Mouse (Mus musculus): ENCODE measurements around the gene Plscr1. TPM values are rescaled to one million over a fixed set of nuclear protein-coding genes. Genes with fewer than 3 reads are reported as not detected.

Gene Plscr1
- polyA plus RNA-seq, 1 experiment from 2014 or later = 10.4 TPM

DNA sequence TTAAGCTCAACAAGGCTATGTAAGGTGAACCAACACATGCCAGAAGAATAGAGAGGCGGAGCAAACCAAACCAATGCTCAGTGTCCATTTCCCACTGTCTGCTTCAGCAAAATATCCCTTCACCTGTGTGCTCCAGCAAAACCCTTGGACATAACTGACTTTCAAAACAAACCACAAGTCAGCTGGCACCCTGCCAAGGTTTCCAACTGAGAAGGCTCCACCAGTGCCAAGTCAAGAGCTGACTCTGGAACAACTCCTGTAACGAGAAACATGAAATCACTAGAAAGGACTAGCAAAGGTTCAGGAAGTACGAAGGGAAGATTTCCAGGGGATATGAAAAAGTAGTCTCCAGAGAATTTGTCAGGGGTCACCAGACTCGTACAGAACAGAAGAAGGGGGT lies 21.4 kb downstream of the Plscr1 start:
- no peak overlapping the region for H3K9ac ChIP-seq (ENCODE audit: low read depth, low read length)
- 48% methylated on average over 4 of the region's 4 CpGs for WGBS
- no peaks in the 10 kb centered on the region for H3K9me3 ChIP-seq (ENCODE audit: control insufficient read depth, low read length)
- H3K4me2 ChIP-seq (ENCODE audit: low read length) = no peak overlapping the region
- H3K27me3 ChIP-seq (replicated peaks; ENCODE audit: control insufficient read depth, insufficient read depth, low read length) = no peaks in the 10 kb centered on the region
- no peaks in the 10 kb centered on the region for H3K36me3 ChIP-seq (ENCODE audit: control insufficient read depth, insufficient read depth, low read length)
- no peaks in the 10 kb centered on the region for H3K4me1 ChIP-seq (ENCODE audit: control insufficient read depth, insufficient read depth, low read depth, low read length)
- no peak for ATAC-seq
- H3K27ac ChIP-seq (ENCODE audit: low read depth, low read length) = no peak overlapping the region
- H3K4me3 ChIP-seq (ENCODE audit: low read length) = no peak overlapping the region

DNA sequence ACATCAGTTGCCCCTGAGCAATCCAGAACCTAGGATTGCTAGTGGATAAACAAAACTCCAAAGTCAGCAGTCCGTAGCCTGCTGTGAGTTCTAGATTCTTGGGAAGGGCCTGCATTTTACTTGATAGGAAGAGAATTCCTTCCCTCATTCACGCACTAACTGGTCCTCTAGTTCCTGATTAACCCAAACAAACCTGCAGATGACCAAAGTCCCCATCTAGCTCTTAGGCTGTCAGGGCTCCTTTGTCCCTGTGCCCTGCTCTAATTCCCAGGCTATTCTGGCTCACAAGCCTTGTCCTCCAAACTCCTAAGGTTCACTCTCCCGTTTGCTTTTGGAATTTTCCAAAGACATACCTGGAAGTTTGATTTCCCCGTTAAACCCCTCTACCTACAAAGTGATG lies 23.1 kb downstream of the Plscr1 start:
- Histone ChIP-seq H3K9me3 (ENCODE audit: control insufficient read depth, low read length) (no peaks in the 10 kb centered on the region), H3K9ac (ENCODE audit: low read depth, low read length) (no peak overlapping the region), H3K4me2 (ENCODE audit: low read length) (no peak overlapping the region), H3K36me3 (ENCODE audit: control insufficient read depth, insufficient read depth, low read length) (no peaks in the 10 kb centered on the region), H3K27me3 (replicated peaks; ENCODE audit: control insufficient read depth, insufficient read depth, low read length) (no peaks in the 10 kb centered on the region), H3K4me3 (ENCODE audit: low read length) (no peak overlapping the region), H3K4me1 (ENCODE audit: control insufficient read depth, insufficient read depth, low read depth, low read length) (no peaks in the 10 kb centered on the region), H3K27ac (ENCODE audit: low read depth, low read length) (no peak overlapping the region)
- ATAC-seq = no peak
- WGBS = 90% methylated on average over 4 of the region's 4 CpGs

DNA sequence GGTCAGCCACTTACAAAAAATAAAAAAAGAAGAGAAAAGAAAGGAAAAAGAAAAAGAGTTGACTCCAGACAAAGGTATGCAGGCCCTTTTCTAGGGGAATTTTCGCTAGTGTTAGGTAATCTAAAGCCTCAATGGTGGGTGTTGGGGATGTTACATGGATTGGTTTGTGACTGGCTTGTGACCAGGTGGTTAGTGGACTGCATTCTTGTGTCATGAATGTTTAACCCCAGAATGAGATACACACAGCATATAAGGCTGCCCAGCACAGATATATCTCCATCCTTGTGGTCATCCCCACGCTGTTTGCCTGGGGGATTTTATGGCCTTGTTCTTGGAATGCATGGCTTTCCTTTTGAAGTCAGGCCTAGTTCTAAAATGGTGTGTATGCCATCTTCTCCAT lies 23.7 kb downstream of the Plscr1 start:
- no peaks in the 10 kb centered on the region for H3K27me3 ChIP-seq (replicated peaks; ENCODE audit: control insufficient read depth, insufficient read depth, low read length)
- no peak overlapping the region for H3K27ac ChIP-seq (ENCODE audit: low read depth, low read length)
- H3K4me2 ChIP-seq (ENCODE audit: low read length) = no peak overlapping the region
- H3K9ac ChIP-seq (ENCODE audit: low read depth, low read length) = no peak overlapping the region
- ATAC-seq = no peak
- no peak overlapping the region for H3K4me3 ChIP-seq (ENCODE audit: low read length)
- no peaks in the 10 kb centered on the region for H3K9me3 ChIP-seq (ENCODE audit: control insufficient read depth, low read length)
- 89% methylated on average over 2 of the region's 2 CpGs for WGBS
- H3K36me3 ChIP-seq (ENCODE audit: control insufficient read depth, insufficient read depth, low read length) = no peaks in the 10 kb centered on the region
- no peaks in the 10 kb centered on the region for H3K4me1 ChIP-seq (ENCODE audit: control insufficient read depth, insufficient read depth, low read depth, low read length)

DNA sequence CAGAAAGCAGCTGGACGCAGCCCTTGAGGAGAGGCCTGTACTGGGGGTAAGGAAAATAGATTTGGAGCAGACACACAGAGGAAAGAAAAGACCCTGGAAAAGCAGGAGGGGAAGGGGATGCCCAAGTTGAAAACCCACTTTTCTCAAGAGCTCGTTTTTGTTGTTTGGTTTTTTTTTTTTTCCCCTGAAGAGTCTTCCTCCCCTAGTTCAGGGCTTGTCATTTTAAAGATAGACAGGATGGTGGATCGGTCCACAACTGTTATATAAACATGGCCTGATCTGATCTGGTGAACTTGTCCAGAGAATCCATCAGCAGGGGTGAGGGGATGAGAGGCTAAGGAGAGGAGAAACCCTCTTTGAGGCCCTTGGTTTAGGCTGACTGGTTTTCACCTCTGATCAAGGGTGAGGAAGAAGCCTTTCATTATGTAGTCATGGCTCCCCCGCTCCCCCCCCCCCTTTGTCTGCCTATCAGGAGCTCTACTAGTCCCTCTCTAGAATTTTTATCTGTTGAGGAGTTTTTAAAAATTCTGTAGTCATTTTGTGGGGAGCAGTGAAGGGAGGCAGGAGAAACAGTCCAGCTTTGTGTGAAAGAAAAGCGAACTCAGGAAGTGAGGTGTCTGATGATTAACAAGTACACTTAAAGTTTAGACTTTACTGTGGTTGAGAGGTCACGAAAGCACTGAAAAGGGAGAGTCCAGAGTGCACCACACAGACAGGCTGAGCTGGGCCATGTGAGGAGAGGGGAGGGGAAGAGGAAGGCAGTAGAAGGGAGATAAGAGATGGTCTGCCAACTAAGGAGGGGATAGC lies 24.6 kb downstream of the Plscr1 start:
- no peak for ATAC-seq
- WGBS = 85% methylated on average over 6 of the region's 6 CpGs
- no peaks in the 10 kb centered on the region for H3K36me3 ChIP-seq (ENCODE audit: control insufficient read depth, insufficient read depth, low read length)
- no peak overlapping the region for H3K4me3 ChIP-seq (ENCODE audit: low read length)
- H3K4me2 ChIP-seq (ENCODE audit: low read length) = no peak overlapping the region
- no peak overlapping the region for H3K27ac ChIP-seq (ENCODE audit: low read depth, low read length)
- H3K27me3 ChIP-seq (replicated peaks; ENCODE audit: control insufficient read depth, insufficient read depth, low read length) = no peaks in the 10 kb centered on the region
- no peaks in the 10 kb centered on the region for H3K9me3 ChIP-seq (ENCODE audit: control insufficient read depth, low read length)
- no peaks in the 10 kb centered on the region for H3K4me1 ChIP-seq (ENCODE audit: control insufficient read depth, insufficient read depth, low read depth, low read length)
- no peak overlapping the region for H3K9ac ChIP-seq (ENCODE audit: low read depth, low read length)

DNA sequence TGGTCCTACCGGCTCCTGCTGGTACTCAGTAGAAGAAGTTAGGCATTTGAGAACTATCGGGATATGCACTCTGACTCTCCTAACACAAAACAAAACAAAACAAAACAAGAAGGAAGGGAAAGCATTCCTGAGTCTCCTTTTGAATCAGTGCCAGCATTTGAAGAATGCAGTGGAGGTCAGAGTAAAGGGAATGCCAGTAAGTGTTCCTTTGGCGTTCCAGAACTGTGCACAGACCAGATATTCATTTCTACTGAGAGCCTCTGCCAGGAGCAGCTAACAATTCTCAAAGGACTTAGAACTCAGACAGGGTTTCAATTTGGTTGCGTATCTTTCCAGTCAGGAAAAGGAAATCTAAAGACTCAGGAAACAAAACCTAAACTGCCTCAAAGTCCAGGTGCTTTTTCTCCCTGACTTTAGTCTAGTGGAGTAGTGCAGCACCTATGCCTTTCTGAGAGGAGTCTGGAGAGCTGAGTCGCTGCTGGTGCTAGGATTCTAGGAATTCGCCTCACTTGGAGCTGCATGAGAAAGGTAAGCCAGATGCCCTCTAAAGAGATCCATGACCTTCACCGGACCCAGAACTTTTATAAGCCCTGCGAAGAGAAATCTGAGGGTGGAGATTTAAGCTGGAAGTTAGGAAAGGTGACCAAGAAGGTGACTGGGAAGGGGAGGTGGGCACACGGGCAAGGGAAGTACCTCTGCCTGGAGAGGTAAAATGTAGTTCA lies 26.1 kb downstream of the Plscr1 start, which contains the start of gene Plscr2:
TSS of gene Plscr2 (plus strand) at position 117 of the 722 bp plus-strand sequence.
- Histone ChIP-seq H3K36me3 (ENCODE audit: control insufficient read depth, insufficient read depth, low read length) (no peaks in the 10 kb centered on the region), H3K9me3 (ENCODE audit: control insufficient read depth, low read length) (no peaks in the 10 kb centered on the region), H3K9ac (ENCODE audit: low read depth, low read length) (no peak within 1 kb of the TSS), H3K4me3 (ENCODE audit: low read length) (no peak within 1 kb of the TSS), H3K27ac (ENCODE audit: low read depth, low read length) (no peak within 1 kb of the TSS), H3K4me2 (ENCODE audit: low read length) (no peak within 1 kb of the TSS), H3K4me1 (ENCODE audit: control insufficient read depth, insufficient read depth, low read depth, low read length) (no peaks in the 10 kb centered on the region), H3K27me3 (replicated peaks; ENCODE audit: control insufficient read depth, insufficient read depth, low read length) (no peaks in the 10 kb centered on the region)
- WGBS = 66% methylated on average over 9 of the region's 9 CpGs
- no peak for ATAC-seq

DNA sequence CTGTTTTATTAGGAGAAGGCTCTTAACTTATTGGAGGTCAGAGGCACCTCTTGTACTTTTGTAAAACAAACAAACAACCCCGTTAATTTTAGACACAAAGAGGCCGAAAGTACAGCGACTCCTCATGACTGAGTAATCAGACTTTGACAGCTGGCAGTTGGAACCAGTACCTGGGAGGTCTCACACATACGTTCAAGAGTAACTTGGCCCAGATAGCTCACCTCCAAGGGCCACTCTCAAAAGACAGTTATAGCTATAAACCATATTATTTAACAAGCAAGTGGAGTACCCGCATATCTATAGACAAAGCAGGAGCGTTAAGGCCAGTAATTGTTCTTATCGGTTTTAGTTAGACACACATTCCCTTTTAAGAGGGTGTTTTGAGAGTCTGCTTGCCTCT lies 26.8 kb downstream of the Plscr1 start:
- no peaks in the 10 kb centered on the region for H3K4me1 ChIP-seq (ENCODE audit: control insufficient read depth, insufficient read depth, low read depth, low read length)
- WGBS = 78% methylated on average over 7 of the region's 7 CpGs
- H3K9ac ChIP-seq (ENCODE audit: low read depth, low read length) = no peak overlapping the region
- no peaks in the 10 kb centered on the region for H3K9me3 ChIP-seq (ENCODE audit: control insufficient read depth, low read length)
- H3K4me3 ChIP-seq (ENCODE audit: low read length) = no peak overlapping the region
- no peak overlapping the region for H3K27ac ChIP-seq (ENCODE audit: low read depth, low read length)
- no peaks in the 10 kb centered on the region for H3K27me3 ChIP-seq (replicated peaks; ENCODE audit: control insufficient read depth, insufficient read depth, low read length)
- no peaks in the 10 kb centered on the region for H3K36me3 ChIP-seq (ENCODE audit: control insufficient read depth, insufficient read depth, low read length)
- ATAC-seq = no peak
- H3K4me2 ChIP-seq (ENCODE audit: low read length) = no peak overlapping the region

DNA sequence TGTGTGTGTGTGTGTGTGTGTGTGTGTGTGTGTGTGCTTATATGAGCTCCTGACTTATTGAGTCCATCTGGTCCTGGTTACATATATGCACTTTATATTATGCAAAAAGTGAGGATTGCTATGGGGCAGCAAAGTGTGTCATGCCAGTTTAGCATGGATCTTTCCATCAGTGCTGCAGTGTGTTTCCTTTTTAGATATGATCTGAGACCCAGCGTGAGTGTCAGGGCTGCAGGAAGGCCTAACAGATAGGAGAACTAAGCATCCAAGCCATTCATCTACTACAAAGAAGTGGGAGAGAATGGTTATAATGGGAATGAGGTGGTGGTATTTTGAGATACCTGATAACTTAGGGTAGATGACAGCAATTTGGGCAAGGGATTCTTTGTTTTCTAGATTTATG lies 30.5 kb downstream of the Plscr1 start:
- 83% methylated on average over 1 of the region's 1 CpGs for WGBS
- Histone ChIP-seq H3K36me3 (ENCODE audit: control insufficient read depth, insufficient read depth, low read length) (no peaks in the 10 kb centered on the region), H3K4me1 (ENCODE audit: control insufficient read depth, insufficient read depth, low read depth, low read length) (no peaks in the 10 kb centered on the region), H3K27me3 (replicated peaks; ENCODE audit: control insufficient read depth, insufficient read depth, low read length) (no peaks in the 10 kb centered on the region), H3K9me3 (ENCODE audit: control insufficient read depth, low read length) (no peaks in the 10 kb centered on the region), H3K4me2 (ENCODE audit: low read length) (no peak overlapping the region), H3K9ac (ENCODE audit: low read depth, low read length) (no peak overlapping the region), H3K27ac (ENCODE audit: low read depth, low read length) (no peak overlapping the region), H3K4me3 (ENCODE audit: low read length) (no peak overlapping the region)
- ATAC-seq = no peak

DNA sequence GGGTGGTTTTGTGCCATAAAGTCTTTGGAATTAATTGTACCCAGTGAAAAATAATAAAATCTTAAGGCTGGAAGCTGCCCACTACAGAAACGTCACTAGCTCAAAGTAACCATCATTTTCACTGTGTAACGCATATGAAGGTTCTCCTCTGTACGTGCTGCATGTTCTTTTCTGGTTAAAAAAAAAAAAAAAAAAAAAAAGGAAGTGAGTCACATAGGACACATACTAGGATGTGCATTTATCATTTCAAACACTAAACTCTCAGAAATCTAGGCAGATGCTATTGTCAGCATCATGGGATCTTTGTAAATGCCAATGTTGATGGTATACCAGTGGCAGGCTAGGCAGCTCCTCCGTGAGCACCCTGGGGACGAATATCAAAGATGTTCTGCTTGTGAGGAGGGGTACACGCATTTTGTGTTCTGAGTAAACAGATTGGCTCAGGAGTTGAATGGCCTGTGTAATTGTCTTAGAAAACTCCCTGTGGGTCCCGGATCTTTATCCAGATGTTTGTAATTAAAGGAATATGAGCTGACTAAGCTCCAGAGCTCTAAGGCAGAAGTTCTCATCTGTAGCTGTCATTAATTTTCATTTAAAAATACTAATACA lies 33.1 kb downstream of the Plscr1 start:
- Histone ChIP-seq H3K27ac (ENCODE audit: low read depth, low read length) (no peak overlapping the region), H3K4me3 (ENCODE audit: low read length) (no peak overlapping the region), H3K36me3 (ENCODE audit: control insufficient read depth, insufficient read depth, low read length) (no peaks in the 10 kb centered on the region), H3K9me3 (ENCODE audit: control insufficient read depth, low read length) (no peaks in the 10 kb centered on the region), H3K4me2 (ENCODE audit: low read length) (peak overlapping the region; percentile 14; the same call in 1 of the 2 replicates), H3K27me3 (replicated peaks; ENCODE audit: control insufficient read depth, insufficient read depth, low read length) (no peaks in the 10 kb centered on the region), H3K9ac (ENCODE audit: low read depth, low read length) (no peak overlapping the region), H3K4me1 (ENCODE audit: control insufficient read depth, insufficient read depth, low read depth, low read length) (no peaks in the 10 kb centered on the region)
- ATAC-seq = peak; percentile 85
- WGBS = 27% methylated on average over 7 of the region's 7 CpGs

DNA sequence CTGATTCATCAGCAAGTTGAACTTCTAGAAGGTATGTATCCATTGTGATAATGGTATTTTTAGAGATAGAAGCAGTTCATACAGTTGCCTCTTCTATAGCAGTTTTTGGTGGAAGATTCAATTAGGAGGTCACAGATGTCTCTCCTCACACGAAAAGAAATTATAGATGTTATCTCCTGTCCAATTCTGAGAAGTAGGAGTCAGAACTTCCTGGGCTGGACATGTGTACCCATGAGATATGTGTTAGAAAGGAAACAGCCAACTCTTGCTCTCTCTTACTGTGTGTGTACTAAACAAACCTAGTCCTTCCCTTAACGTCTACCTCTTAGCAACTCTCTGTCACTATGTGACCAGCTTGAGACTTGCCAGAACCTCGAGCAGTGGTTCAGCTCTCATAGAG lies 40.1 kb downstream of the Plscr1 start:
- no peaks in the 10 kb centered on the region for H3K36me3 ChIP-seq (ENCODE audit: control insufficient read depth, insufficient read depth, low read length)
- H3K4me1 ChIP-seq (ENCODE audit: control insufficient read depth, insufficient read depth, low read depth, low read length) = no peaks in the 10 kb centered on the region
- H3K27ac ChIP-seq (ENCODE audit: low read depth, low read length) = no peak overlapping the region
- no peak overlapping the region for H3K9ac ChIP-seq (ENCODE audit: low read depth, low read length)
- 87% methylated on average over 3 of the region's 3 CpGs for WGBS
- H3K27me3 ChIP-seq (replicated peaks; ENCODE audit: control insufficient read depth, insufficient read depth, low read length) = no peaks in the 10 kb centered on the region
- ATAC-seq = no peak
- H3K9me3 ChIP-seq (ENCODE audit: control insufficient read depth, low read length) = no peaks in the 10 kb centered on the region
- no peak overlapping the region for H3K4me2 ChIP-seq (ENCODE audit: low read length)
- no peak overlapping the region for H3K4me3 ChIP-seq (ENCODE audit: low read length)
